Mouse (Mus musculus) mature B cell (primary cell): ENCODE data around the gene A430078G23Rik.

ENCODE experiments used
- in situ Hi-C: fragments of 300-500 bp; cut with MboI; formaldehyde crosslinking; loops from 2 replicates; pipeline ENCODE4 v1.14.3; 2019

Gene A430078G23Rik

GRCm38 (mm10) chr8:3348142-3348823, 4.9 kb upstream of the A430078G23Rik start:
- in situ Hi-C loops: no loop called here

GRCm38 (mm10) chr8:3350747-3351146, 2.5 kb upstream of the A430078G23Rik start:
- in situ Hi-C loops: no loop called here

GRCm38 (mm10) chr8:3352715-3353114, 500 bp upstream of the A430078G23Rik start:
- in situ Hi-C loops: no loop called here

GRCm38 (mm10) chr8:3353811-3354442, 712 bp downstream of the A430078G23Rik start:
- in situ Hi-C loops: no loop called here

- in situ Hi-C loops: no loop called here
Measured at GRCm38 (mm10) chr8:3354443-3354812, 1.2 kb downstream of the A430078G23Rik start.

GRCm38 (mm10) chr8:3355586-3355985, 2.4 kb downstream of the A430078G23Rik start:
- in situ Hi-C loops: no loop called here

- in situ Hi-C loops: no loop called here
Measured at GRCm38 (mm10) chr8:3358060-3358459, 4.8 kb downstream of the A430078G23Rik start.

- in situ Hi-C loops: no loop called here
Measured at GRCm38 (mm10) chr8:3367086-3367485, 13.9 kb downstream of the A430078G23Rik start.

GRCm38 (mm10) chr8:3368091-3368490, 14.9 kb downstream of the A430078G23Rik start:
- in situ Hi-C loops: no loop called here

GRCm38 (mm10) chr8:3375748-3376147, 22.5 kb downstream of the A430078G23Rik start:
- in situ Hi-C loops: no loop called here

- in situ Hi-C loops: no loop called here
Measured at GRCm38 (mm10) chr8:3376641-3377274, 23.5 kb downstream of the A430078G23Rik start.

- in situ Hi-C loops: no loop called here
Measured at GRCm38 (mm10) chr8:3387286-3387685, 34.1 kb downstream of the A430078G23Rik start.

- in situ Hi-C loops: no loop called here
Measured at GRCm38 (mm10) chr8:3388591-3389338, 35.5 kb downstream of the A430078G23Rik start.

GRCm38 (mm10) chr8:3389506-3389905, 36.3 kb downstream of the A430078G23Rik start:
- in situ Hi-C loops: no loop called here

- in situ Hi-C loops: no loop called here
Measured at GRCm38 (mm10) chr8:3392293-3392692, 39.1 kb downstream of the A430078G23Rik start.

- in situ Hi-C loops: no loop called here
Measured at GRCm38 (mm10) chr8:3392771-3393710, 39.8 kb downstream of the A430078G23Rik start, which contains the start of gene Arhgef18. Gene Arhgef18 (plus strand): TSS chr8:3393006.

- in situ Hi-C loops: no loop called here
Measured at GRCm38 (mm10) chr8:3394600-3394999, 41.4 kb downstream of the A430078G23Rik start.

- in situ Hi-C loops: no loop called here
Measured at GRCm38 (mm10) chr8:3395246-3395645, 42.0 kb downstream of the A430078G23Rik start.

GRCm38 (mm10) chr8:3397597-3397996, 44.4 kb downstream of the A430078G23Rik start:
- in situ Hi-C loops: no loop called here

- in situ Hi-C loops: no loop called here
Measured at GRCm38 (mm10) chr8:3400509-3400908, 47.3 kb downstream of the A430078G23Rik start.

- in situ Hi-C loops: no loop called here
Measured at GRCm38 (mm10) chr8:3407417-3407816, 54.2 kb downstream of the A430078G23Rik start.
